Mouse (Mus musculus): ENCODE measurements at regions not wholly inside any gene's neighbourhood (a gene's known extent, or its start where the extent isn't known, plus 50 kb on each side); places are given as distances from the start of the nearest gene placed in this dataset.

DNA sequence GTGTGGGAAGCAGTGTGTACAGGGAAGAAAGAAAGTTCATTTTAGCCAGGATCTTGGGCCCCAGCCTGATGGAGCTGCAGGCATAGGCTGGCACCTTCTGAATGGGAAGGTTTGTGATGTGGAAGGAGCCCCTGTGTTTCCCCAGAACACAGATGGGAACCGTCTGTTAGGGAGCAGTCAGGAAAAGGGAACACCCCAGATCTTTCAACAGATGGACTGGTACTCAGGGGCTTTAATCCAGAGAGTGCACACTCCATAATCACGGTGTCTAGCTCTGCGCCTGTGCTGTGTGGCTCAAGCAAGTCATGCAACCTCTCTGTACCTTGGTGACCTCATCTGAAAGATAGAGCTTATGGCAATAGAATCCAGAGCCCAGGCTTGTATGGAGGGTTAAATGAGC lies 109.6 kb downstream of the Efnb1 start:
- no peak for ATAC-seq (ENCODE audit: insufficient number of reproducible peaks, insufficient read depth, low FRiP score, low TSS enrichment, low read depth)
- Histone ChIP-seq H3K4me1 (replicated peaks) (peaks cover 11% of the 10 kb centered on the region; the same call in 1 of the 2 replicates), H3K4me3 (replicated peaks) (no peak overlapping the region), H3K27ac (no peak overlapping the region), H3K9me3 (no peaks in the 10 kb centered on the region), H3K36me3 (no peaks in the 10 kb centered on the region), H3K27me3 (peaks cover 92% of the 10 kb centered on the region), H3K9ac (replicated peaks) (no peak overlapping the region), H3K4me2 (no peak overlapping the region)
- WGBS, result 87% methylated on average over 3 of the region's 3 CpGs

DNA sequence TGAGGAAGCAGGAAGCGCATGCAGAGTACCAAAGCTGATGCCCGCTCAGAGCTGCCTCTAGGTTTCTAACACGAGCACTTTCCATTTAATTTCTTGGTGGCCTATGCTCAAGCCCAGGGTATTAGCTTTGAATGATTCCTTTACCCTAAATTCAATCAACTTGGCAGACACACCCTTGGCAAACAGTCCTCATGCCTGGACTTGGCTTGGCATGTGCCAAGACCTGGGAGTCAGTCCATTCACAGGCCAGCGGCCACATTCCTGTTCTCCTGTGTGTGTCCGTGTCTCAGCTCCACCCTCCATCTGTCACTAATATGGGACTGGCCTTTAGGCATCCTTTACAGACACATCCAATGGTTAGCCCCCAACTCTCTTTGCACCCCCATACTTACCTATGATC lies 107.3 kb downstream of the Efnb1 start:
- H3K4me3 ChIP-seq (replicated peaks), result no peak overlapping the region
- no peak for ATAC-seq (ENCODE audit: insufficient number of reproducible peaks, insufficient read depth, low FRiP score, low TSS enrichment, low read depth)
- 89% methylated on average over 5 of the region's 5 CpGs for WGBS
- peaks cover 91% of the 10 kb centered on the region for H3K27me3 ChIP-seq
- no peaks in the 10 kb centered on the region for H3K9me3 ChIP-seq
- no peaks in the 10 kb centered on the region for H3K36me3 ChIP-seq
- H3K27ac ChIP-seq, result no peak overlapping the region
- H3K9ac ChIP-seq (replicated peaks), result no peak overlapping the region
- H3K4me1 ChIP-seq (replicated peaks), result peaks cover 6% of the 10 kb centered on the region; the same call in 1 of the 2 replicates
- H3K4me2 ChIP-seq, result no peak overlapping the region

DNA sequence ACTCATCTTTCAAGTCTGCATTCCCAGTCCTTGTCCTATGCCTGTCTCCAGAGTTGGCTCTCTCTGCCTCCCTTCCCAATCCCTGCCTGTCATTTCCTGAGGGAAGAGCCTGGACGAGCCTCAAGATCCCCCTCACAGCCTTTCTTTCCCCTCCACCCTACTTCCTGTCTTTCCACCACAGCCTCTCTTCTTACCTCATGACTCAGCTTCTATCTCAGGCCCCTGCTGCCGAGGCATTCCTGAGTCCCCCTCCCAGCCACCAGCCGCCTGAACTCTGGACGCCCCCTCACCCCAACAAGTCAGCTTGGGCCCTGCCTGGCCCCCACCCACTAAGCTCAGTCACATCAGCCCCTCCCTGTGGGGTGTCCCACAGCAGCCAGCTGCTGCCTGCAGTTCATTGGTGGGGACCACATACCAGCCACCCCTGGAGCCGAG lies 105.8 kb downstream of the Efnb1 start:
- H3K27ac ChIP-seq, result no peak overlapping the region
- ATAC-seq (ENCODE audit: insufficient number of reproducible peaks, insufficient read depth, low FRiP score, low TSS enrichment, low read depth), result no peak
- 31% methylated on average over 5 of the region's 5 CpGs for WGBS
- H3K4me3 ChIP-seq (replicated peaks), result no peak overlapping the region
- no peaks in the 10 kb centered on the region for H3K9me3 ChIP-seq
- H3K9ac ChIP-seq (replicated peaks), result no peak overlapping the region
- peaks cover 86% of the 10 kb centered on the region for H3K27me3 ChIP-seq
- peaks cover 6% of the 10 kb centered on the region; the same call in 1 of the 2 replicates for H3K4me1 ChIP-seq (replicated peaks)
- no peaks in the 10 kb centered on the region for H3K36me3 ChIP-seq
- H3K4me2 ChIP-seq, result no peak overlapping the region

DNA sequence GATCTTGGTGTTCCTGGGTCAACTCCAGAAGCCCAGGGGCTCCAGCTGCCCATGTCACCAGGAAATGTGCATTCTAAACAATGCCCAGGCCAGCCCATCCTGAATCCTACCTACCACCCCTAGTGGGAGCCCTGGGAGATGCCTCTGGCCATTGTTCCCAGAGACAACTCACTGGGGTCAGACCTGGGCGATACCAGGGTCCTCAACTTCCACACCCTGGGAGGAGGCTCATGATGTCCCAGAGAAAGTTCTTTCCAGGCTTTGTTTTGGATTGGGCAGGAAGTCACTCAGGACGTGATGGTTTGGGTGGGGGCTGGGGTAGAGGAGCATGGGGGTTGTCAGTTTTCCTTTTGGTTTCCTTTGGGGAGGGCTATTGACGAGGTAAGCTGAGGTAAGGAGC lies 97.1 kb downstream of the Efnb1 start:
- no peaks in the 10 kb centered on the region for H3K36me3 ChIP-seq

DNA sequence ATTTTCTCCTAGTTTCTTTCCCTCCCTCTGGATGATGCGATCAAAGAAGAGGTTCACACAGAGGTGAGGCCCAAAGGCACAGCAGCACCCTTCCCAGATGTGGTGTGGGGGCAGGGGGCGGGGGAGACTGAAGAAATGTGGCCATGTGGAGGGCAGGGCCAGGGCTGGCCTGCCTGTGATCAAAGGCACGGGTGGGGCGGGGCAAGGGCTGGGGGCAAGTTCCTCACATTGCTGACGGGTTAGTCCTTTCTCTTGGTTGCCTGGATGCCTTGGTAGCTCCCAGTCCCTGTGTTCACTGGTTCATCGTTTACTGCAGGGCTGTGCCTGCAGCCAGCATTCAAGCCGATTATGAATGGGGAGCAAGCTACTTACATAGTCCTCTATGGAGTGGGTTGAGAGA lies 96.4 kb downstream of the Efnb1 start:
- Histone ChIP-seq H3K27me3 (peaks cover 61% of the 10 kb centered on the region), H3K27ac (no peak overlapping the region), H3K4me3 (replicated peaks) (no peak overlapping the region), H3K4me2 (no peak overlapping the region), H3K4me1 (replicated peaks) (peaks cover 7% of the 10 kb centered on the region; the same call in 1 of the 2 replicates), H3K36me3 (no peaks in the 10 kb centered on the region), H3K9me3 (no peaks in the 10 kb centered on the region), H3K9ac (replicated peaks) (no peak overlapping the region)
- no peak for ATAC-seq (ENCODE audit: insufficient number of reproducible peaks, insufficient read depth, low FRiP score, low TSS enrichment, low read depth)
- 29% methylated on average over 7 of the region's 7 CpGs for WGBS

More for the DNA sequence above, 97.1 kb downstream of the Efnb1 start:
- Histone ChIP-seq H3K4me1 (replicated peaks) (peaks cover 7% of the 10 kb centered on the region; the same call in 1 of the 2 replicates), H3K4me2 (no peak overlapping the region), H3K9ac (replicated peaks) (no peak overlapping the region), H3K9me3 (no peaks in the 10 kb centered on the region), H3K4me3 (replicated peaks) (no peak overlapping the region), H3K27me3 (peaks cover 57% of the 10 kb centered on the region), H3K27ac (no peak overlapping the region)
- no peak for ATAC-seq (ENCODE audit: insufficient number of reproducible peaks, insufficient read depth, low FRiP score, low TSS enrichment, low read depth)
- WGBS, result 73% methylated on average over 3 of the region's 3 CpGs

DNA sequence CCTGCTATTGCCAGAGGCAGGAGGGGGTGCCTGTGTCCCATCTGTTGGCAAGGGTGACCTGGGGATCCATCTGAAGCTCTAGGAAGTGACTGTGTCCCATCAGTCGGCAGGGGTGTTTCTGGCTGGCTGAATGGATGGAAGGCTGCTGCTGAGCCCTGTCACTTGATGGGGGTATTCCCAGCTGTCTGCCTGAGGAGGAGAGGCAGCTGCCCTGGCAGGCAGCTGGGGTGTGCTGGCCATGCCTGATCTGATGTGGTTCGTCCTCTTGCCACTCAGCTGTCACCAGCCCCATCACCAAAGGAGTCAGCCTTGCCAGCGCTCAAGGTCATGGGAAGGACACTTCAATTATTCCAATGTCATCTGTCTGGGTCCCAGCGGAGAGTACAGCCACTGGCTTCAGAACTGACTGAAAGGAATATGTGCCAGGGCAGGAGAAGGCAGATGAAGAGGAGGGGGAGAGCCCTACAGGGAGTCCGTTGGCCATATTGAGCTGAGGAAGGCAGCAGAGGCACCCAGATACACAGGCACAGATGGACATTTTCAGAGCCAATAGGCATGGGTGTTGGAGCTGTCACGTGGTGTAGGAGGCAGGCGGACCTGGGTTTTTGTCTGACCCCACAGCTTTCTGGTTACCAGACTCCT lies 89.3 kb downstream of the Efnb1 start:
- no peak overlapping the region for H3K27ac ChIP-seq
- peaks cover 80% of the 10 kb centered on the region for H3K27me3 ChIP-seq
- no peaks in the 10 kb centered on the region for H3K36me3 ChIP-seq
- peaks cover 2% of the 10 kb centered on the region; the same call in 1 of the 2 replicates for H3K4me1 ChIP-seq (replicated peaks)
- no peaks in the 10 kb centered on the region for H3K9me3 ChIP-seq
- H3K4me2 ChIP-seq, result no peak overlapping the region
- WGBS, result 65% methylated on average over 7 of the region's 7 CpGs
- H3K4me3 ChIP-seq (replicated peaks), result no peak overlapping the region
- H3K9ac ChIP-seq (replicated peaks), result no peak overlapping the region
- no peak for ATAC-seq (ENCODE audit: insufficient number of reproducible peaks, insufficient read depth, low FRiP score, low TSS enrichment, low read depth)

DNA sequence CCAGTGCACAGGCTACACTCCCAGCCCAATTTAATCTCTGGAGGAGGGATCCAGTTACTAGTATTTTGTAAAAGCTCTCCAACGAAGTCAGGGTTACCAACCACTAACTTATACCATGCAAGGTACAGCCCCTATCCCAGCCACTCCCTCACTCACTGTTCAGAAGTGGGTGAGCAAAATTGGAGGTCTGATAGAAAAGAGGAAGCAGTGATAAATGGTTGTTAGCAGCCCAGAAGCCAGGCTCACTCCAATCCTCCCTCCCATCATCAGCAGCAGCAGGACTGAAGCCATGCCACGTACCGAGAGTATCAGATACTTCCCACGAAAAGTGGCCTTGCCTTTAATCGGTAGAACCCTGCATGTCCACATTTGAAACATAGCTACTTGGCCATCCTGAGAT lies 86.1 kb downstream of the Efnb1 start:
- 77% methylated on average over 5 of the region's 5 CpGs for WGBS
- H3K9me3 ChIP-seq, result no peaks in the 10 kb centered on the region
- no peak overlapping the region for H3K27ac ChIP-seq
- ATAC-seq (ENCODE audit: insufficient number of reproducible peaks, insufficient read depth, low FRiP score, low TSS enrichment, low read depth), result no peak
- peaks cover 92% of the 10 kb centered on the region for H3K27me3 ChIP-seq
- H3K4me3 ChIP-seq (replicated peaks), result no peak overlapping the region
- H3K4me2 ChIP-seq, result no peak overlapping the region
- H3K4me1 ChIP-seq (replicated peaks), result peaks cover 30% of the 10 kb centered on the region
- no peaks in the 10 kb centered on the region for H3K36me3 ChIP-seq
- no peak overlapping the region for H3K9ac ChIP-seq (replicated peaks)

DNA sequence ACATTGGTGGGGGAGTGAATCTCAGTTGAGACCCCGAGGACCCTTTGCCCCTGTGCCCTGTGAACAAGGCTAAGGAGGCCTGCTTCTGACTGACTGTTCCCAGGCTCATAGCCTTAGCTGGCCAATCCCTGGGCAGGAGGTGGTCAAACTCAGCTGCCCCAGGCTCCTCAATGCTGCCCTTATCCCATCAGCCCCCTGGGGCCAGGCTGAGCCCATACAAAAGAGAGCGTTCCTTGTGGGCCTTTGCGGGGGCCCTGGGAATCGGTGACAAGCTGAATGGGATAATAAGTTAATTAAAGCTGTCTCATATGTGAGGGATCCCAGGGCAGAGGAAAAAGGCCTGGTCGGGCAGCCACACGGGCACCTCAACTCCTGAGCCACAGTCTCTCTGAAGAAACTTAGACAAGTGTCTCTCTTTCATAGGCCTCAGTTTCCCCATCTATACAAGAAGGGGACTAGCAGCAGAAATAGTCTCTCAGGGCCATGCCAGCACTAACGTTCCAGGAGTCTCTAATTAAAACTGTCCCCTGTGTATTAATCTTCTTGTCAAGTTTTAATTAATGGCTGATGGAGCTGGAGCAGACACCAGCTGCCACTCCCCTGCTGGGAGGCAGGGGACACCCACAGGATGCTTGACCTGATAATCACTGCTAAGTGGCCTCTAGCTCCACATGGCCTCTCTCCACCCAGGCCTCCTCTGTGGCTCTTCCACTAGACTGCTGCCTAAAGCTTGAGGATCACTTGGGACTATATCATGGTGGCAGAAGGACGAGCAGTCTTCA lies 84.9 kb downstream of the Efnb1 start:
- no peak overlapping the region for H3K9ac ChIP-seq (replicated peaks)
- no peak overlapping the region for H3K27ac ChIP-seq
- H3K4me2 ChIP-seq, result no peak overlapping the region
- no peaks in the 10 kb centered on the region for H3K9me3 ChIP-seq
- peaks cover 39% of the 10 kb centered on the region for H3K4me1 ChIP-seq (replicated peaks)
- peaks cover 95% of the 10 kb centered on the region for H3K27me3 ChIP-seq
- WGBS, result 42% methylated on average over 8 of the region's 8 CpGs
- ATAC-seq (ENCODE audit: insufficient number of reproducible peaks, insufficient read depth, low FRiP score, low TSS enrichment, low read depth), result no peak
- no peaks in the 10 kb centered on the region for H3K36me3 ChIP-seq
- H3K4me3 ChIP-seq (replicated peaks), result no peak overlapping the region

DNA sequence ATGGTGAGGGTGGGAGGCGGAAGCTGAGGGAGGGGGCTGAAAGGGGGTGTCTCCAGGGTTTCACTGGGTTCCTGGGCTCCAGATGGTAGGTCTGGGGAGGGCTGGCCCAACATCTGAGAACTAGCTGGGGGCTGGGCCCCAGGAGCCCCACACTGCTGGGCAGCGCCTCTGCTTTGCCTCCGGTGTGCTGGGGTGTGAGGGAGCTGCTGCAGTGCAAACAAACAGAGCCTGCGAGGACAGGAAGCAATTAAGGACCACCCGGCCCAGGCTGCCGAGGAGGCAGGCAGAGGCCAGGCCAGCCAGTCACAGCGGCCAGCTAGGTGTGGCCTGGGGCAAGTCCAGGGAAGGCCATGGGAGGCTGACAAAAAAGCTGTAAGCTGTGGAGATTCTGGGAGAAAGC lies 82.3 kb downstream of the Efnb1 start:
- Histone ChIP-seq H3K9ac (replicated peaks) (no peak overlapping the region), H3K4me3 (replicated peaks) (no peak overlapping the region), H3K36me3 (no peaks in the 10 kb centered on the region), H3K9me3 (no peaks in the 10 kb centered on the region), H3K27me3 (peaks cover 89% of the 10 kb centered on the region), H3K27ac (peak overlapping the region; percentile 73), H3K4me1 (replicated peaks) (peaks cover 54% of the 10 kb centered on the region), H3K4me2 (no peak overlapping the region)
- peak; percentile 77 for ATAC-seq (ENCODE audit: insufficient number of reproducible peaks, insufficient read depth, low FRiP score, low TSS enrichment, low read depth)
- 22% methylated on average over 7 of the region's 7 CpGs for WGBS

DNA sequence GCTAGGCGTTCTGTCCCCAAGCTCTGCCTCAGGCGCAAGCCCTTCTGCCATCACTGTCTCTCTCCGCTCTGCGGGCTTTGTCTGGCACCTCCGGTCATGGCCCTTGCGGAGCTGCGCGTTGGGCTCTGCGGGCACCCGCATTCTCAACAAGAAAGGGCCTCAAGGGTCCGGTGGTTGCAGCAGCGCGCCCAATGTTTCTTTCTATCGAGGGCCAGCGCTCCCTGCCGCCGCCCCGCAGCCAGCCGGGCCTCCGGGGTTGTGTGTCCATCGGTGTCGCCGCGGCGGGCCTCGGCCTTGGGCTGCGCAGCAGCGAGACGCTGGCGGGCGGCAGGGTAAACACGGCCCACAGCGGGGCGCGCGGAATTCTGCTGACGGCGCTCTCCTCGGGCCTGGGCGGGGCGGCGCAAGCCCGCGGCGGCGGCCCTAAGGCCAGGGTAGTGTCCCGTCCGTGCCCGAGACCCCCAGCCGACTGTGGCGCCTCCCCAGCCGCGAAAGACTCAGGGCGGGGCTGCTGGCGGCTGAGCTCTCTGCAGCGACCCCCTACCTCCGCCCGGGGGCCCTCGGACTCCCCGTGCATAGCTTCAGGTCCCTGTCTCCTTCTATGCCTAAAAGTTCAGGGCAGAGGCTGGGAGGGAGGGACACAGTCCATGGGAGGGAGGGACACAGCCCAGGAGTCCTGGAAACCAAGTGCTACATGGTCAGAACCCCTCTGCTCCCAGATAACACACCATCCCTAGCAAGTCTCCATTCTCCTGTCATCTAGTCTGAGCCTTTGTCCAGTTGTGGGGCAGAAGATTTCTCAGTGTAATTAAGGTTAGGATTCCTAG lies 80.9 kb downstream of the Efnb1 start:
- 11% methylated on average over 54 of the region's 60 CpGs for WGBS
- peak; percentile 39; the same call in 1 of the 2 replicates for ATAC-seq (ENCODE audit: insufficient number of reproducible peaks, insufficient read depth, low FRiP score, low TSS enrichment, low read depth)
- Histone ChIP-seq H3K27me3 (peaks cover 87% of the 10 kb centered on the region), H3K27ac (peak overlapping the region; percentile 84), H3K9me3 (no peaks in the 10 kb centered on the region), H3K9ac (replicated peaks) (peak overlapping the region; percentile 54), H3K4me3 (replicated peaks) (peak overlapping the region; percentile 34), H3K36me3 (no peaks in the 10 kb centered on the region), H3K4me1 (replicated peaks) (peaks cover 54% of the 10 kb centered on the region), H3K4me2 (peak overlapping the region; percentile 54)

DNA sequence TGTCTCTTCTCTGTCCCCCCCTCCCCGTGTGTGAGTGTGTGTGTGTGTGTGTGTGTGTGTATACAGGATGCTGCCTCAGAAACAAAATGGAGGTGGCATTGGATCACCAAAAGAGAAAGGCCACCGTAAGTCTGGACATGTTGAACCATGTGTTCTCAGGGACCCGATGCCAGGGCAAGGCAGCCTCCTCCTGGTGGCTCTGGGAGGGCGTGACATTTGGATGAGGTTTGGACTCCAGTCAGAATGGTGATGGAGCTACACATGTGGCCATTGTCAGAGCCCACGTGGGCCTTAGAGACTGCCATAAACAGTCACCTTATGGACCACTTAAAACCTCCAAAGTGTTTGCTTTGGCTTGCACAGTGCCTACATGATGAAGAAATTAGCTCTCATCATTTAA lies 80.0 kb downstream of the Efnb1 start:
- ATAC-seq (ENCODE audit: insufficient number of reproducible peaks, insufficient read depth, low FRiP score, low TSS enrichment, low read depth), result no peak
- no peak overlapping the region for H3K4me3 ChIP-seq (replicated peaks)
- H3K9ac ChIP-seq (replicated peaks), result no peak overlapping the region
- no peak overlapping the region for H3K27ac ChIP-seq
- WGBS, result 60% methylated on average over 5 of the region's 5 CpGs
- H3K36me3 ChIP-seq, result no peaks in the 10 kb centered on the region
- H3K27me3 ChIP-seq, result peaks cover 81% of the 10 kb centered on the region
- no peaks in the 10 kb centered on the region for H3K9me3 ChIP-seq
- H3K4me1 ChIP-seq (replicated peaks), result peaks cover 54% of the 10 kb centered on the region
- peak overlapping the region; percentile 54 for H3K4me2 ChIP-seq
